In genomic region chr10:99161987-99162582, GRCm38 (mm10) we compare ENCODE assay signal across 9 mouse cellular contexts. TPM values are rescaled to one million over a fixed set of nuclear protein-coding genes. Genes with fewer than 3 reads are reported as not detected.
DNase-seq lines count a peak whose midpoint lies in the region; ATAC-seq and TF ChIP-seq lines count a peak whose summit lies in the region.
"Had no signal": no experiment of that assay in that cellular context is flagged by ENCODE, and none has a peak within 500 bp of the region (broad histone marks: within the 10 kb centered on the region; RNA-seq: fewer than 3 reads in every experiment).

No protein-coding gene starts in this region.

- peak; percentile 66 for ATAC-seq in inflammation-experienced regulatory T-cells, adult 6 months
- peak; percentile 82 for ATAC-seq in neutrophil, adult 5-6 weeks (ENCODE audit: extremely low read depth, insufficient number of reproducible peaks, low FRiP score, poor library complexity, severe bottlenecking)

- no peaks in the 10 kb centered on the region for H3K4me1 ChIP-seq in spleen, adult 2 months (ENCODE audit: control insufficient read depth, insufficient read depth, insufficient read length)

- 52% methylated on average over 8 of the region's 8 CpGs for WGBS in spleen, adult 2 months

- H3K36me3 ChIP-seq in spleen, adult 2 months (ENCODE audit: control insufficient read depth, insufficient read depth, low read length): peaks cover 3% of the 10 kb centered on the region; the same call in 1 of the 2 replicates

- intact Hi-C loops in gastrocnemius, adult 2 months (cut with DNase I): no loop called here
- intact Hi-C loops in gastrocnemius, postnatal 36 days (cut with DNase I): loop anchor here (1.0 to 2.0 kb wide), 2 partner anchors 415 to 457 kb away; no protein-coding TSS in a partner anchor

- H3K27me3 ChIP-seq in spleen, adult 2 months (ENCODE audit: control insufficient read depth, insufficient read depth, low read length): no peaks in the 10 kb centered on the region
- H3K27me3 ChIP-seq: liver, embryonic 13.5 days had no signal

- peak; percentile 83 for TF ChIP-seq CTCF in gastrocnemius, adult 2 months (IDR thresholded peaks at IDR 0.05)
- TF ChIP-seq CTCF in spleen, adult 2 months (IDR thresholded peaks at IDR 0.05; ENCODE audit: extremely low read depth, insufficient read depth, insufficient read length, insufficient replicate concordance): peak; percentile 50; the same call in 1 of the 2 replicates

- peak; percentile 27 for DNase-seq in gastrocnemius, adult 2 months
- DNase-seq in gastrocnemius, postnatal 36 days: no peak
- DNase-seq in spleen, adult 2 months (ENCODE audit: low read depth in 1 of 2, low spot score in 2 of 2): peak; percentile 31
- DNase-seq in spleen, postnatal 4 days (ENCODE audit: low spot score in 2 of 2): no peak
- DNase-seq in embryo, embryonic 10 days (ENCODE audit: low spot score): peak; percentile 80
- no peak for DNase-seq in yolk sac, embryonic 10.5 days (ENCODE audit: low spot score)
- DNase-seq: liver, embryonic 13.5 days had no signal

- TF ChIP-seq POLR2A in spleen, adult 2 months (IDR thresholded peaks at IDR 0.05; ENCODE audit: low read depth, low read length): no peak

- no peak overlapping the region for H3K4me3 ChIP-seq in gastrocnemius, adult 2 months
- H3K4me3 ChIP-seq in spleen, adult 2 months (ENCODE audit: extremely low read depth, insufficient read depth, insufficient read length): no peak overlapping the region
- H3K4me3 ChIP-seq: liver, embryonic 13.5 days had no signal

- no peak overlapping the region for H3K27ac ChIP-seq in gastrocnemius, adult 2 months
- H3K27ac ChIP-seq in spleen, adult 2 months (ENCODE audit: insufficient read depth, low read length): no peak overlapping the region
- H3K27ac ChIP-seq: liver, embryonic 13.5 days had no signal

RNA-seq across cellular contexts. Expression of gene Phxr2, which starts 36.0 kb away (rescaled TPM):
- total RNA-seq in gastrocnemius, adult 2 months (2021): not detected
- not detected for total RNA-seq in gastrocnemius, postnatal 36 days (2021)
- not detected in 2 replicates for polyA plus RNA-seq in spleen, adult 2 months (2012; rRNA removed)
- polyA plus RNA-seq in inflammation-experienced regulatory T-cells, adult 6 months (2017; shearing (Covaris generic)): not detected
- total RNA-seq in neutrophil, adult 5-6 weeks (2017): 0.93 and 2.2 TPM in 2 replicates
- polyA plus RNA-seq: liver, embryonic 13.5 days had no signal

RNA-seq across cellular contexts. Expression of gene Galnt4, which starts 54.1 kb away (rescaled TPM):
- total RNA-seq in gastrocnemius, adult 2 months (2021): 1 to 10 TPM; 1.3 to 1.4 TPM
- total RNA-seq in gastrocnemius, postnatal 36 days (2021): 1 to 10 TPM; 1.2 to 1.5 TPM
- 1.5 TPM in 2 replicates for polyA plus RNA-seq in spleen, adult 2 months (2012; rRNA removed)
- polyA plus RNA-seq in inflammation-experienced regulatory T-cells, adult 6 months (2017; shearing (Covaris generic)): 1 to 10 TPM; 2.6 to 3.4 (median 3.4) TPM
- 20.1 and 21.9 TPM in 2 replicates for total RNA-seq in neutrophil, adult 5-6 weeks (2017)

RNA-seq across cellular contexts. Expression of gene Poc1b, which starts 55.2 kb away (rescaled TPM):
- total RNA-seq in gastrocnemius, adult 2 months (2021): 1 to 10 TPM; 3.3 to 4.1 TPM
- total RNA-seq in gastrocnemius, postnatal 36 days (2021): 1 to 10 TPM; 3.7 to 3.8 TPM
- polyA plus RNA-seq in spleen, adult 2 months (2012; rRNA removed): 4.4 and 5.1 TPM in 2 replicates
- 10 to 100 TPM in 1 of 3 experiments, 1 to 10 TPM in 2; 6.8 to 10.9 (median 7.9) TPM for polyA plus RNA-seq in inflammation-experienced regulatory T-cells, adult 6 months (2017; shearing (Covaris generic))
- total RNA-seq in neutrophil, adult 5-6 weeks (2017): 9.0 and 12.8 TPM in 2 replicates

Comparison
In these comparisons a context has a peak if more than half of its experiments do, and no peak if none do; other contexts are left out.
1. DNase-seq: peak in gastrocnemius, adult 2 months (single experiment), spleen, adult 2 months (2 of 2) and embryo, embryonic 10 days (single experiment); none in gastrocnemius, postnatal 36 days (0 of 2), spleen, postnatal 4 days (0 of 2) and yolk sac, embryonic 10.5 days (single experiment).